Mouse (Mus musculus) megakaryocyte, embryonic 14.5 days (primary cell): Measurements from ENCODE around the gene Bhlhe40. TPM values are rescaled to one million over a fixed set of nuclear protein-coding genes. Genes with fewer than 3 reads are reported as not detected.

Source experiments
- H3K27me3 ChIP-seq: replicated peaks from 2 replicates; pipeline ENCODE3; 2012; ENCODE audit warnings: inconsistent platforms
- H3K36me3 ChIP-seq: replicated peaks from 2 replicates; pipeline ENCODE3; 2012; ENCODE audit warnings: low read length, inconsistent platforms, mixed read lengths
- H3K4me1 ChIP-seq: 2 replicates; pipeline ENCODE4 v1.6.1; 2012; ENCODE audit warnings: inconsistent platforms
- H3K4me3 ChIP-seq: replicated peaks from 2 replicates; pipeline ENCODE3; 2012; ENCODE audit warnings: moderate library complexity, mild to moderate bottlenecking, inconsistent platforms
- H3K9me3 ChIP-seq: 2 replicates; pipeline ENCODE4 v1.6.1; 2012; ENCODE audit warnings: inconsistent platforms
- FLI1 ChIP-seq: IDR thresholded peaks from 2 replicates; pipeline ENCODE4 v1.6.1; 2012; ENCODE audit warnings: low read length, inconsistent platforms, mixed read lengths
- GATA1 ChIP-seq: IDR thresholded peaks from 3 replicates; pipeline ENCODE4 v1.6.1; 2012; ENCODE audit warnings: mixed read lengths, low read length, inconsistent platforms, borderline replicate concordance
- polyA plus RNA-seq: library from polyadenylated mRNA; stranded (reverse); fragments of >175 nt; gene quantifications from 2 replicates; pipeline ENCODE4 v1.2.3, GENCODE M21; 2012; ENCODE audit warnings: low replicate concordance; ENCODE audit not compliant: insufficient read depth

Gene Bhlhe40
- polyA plus RNA-seq, 1 experiment: 24.0 TPM

DNA sequence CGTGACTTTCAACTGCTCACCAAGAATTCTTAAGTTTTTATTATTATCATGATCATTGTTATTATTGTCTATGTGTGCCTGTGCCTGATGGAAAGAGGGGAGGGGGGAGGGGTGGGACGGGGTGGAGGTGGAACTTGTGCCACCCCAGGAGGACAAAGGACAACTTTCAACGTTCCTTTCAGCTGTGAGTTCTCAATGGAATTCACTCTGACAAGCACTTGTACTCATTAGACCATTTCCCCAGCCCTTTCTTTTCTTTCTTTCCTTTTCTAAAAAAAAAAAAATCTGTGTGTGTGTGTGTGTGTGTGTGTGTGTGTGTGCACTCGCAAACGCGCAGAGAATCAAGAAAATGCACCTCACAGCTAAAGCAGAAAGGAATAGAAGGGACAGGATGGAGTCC, 12.4 kb upstream of the Bhlhe40 start:
- Histone ChIP-seq H3K4me3 (no peak overlapping the region), H3K9me3 (no peaks in the 10 kb centered on the region), H3K36me3 (no peaks in the 10 kb centered on the region), H3K4me1 (no peaks in the 10 kb centered on the region; the same call in 1 of the 2 replicates), H3K27me3 (no peaks in the 10 kb centered on the region)
- TF ChIP-seq FLI1 (no peak), GATA1 (no peak)

DNA sequence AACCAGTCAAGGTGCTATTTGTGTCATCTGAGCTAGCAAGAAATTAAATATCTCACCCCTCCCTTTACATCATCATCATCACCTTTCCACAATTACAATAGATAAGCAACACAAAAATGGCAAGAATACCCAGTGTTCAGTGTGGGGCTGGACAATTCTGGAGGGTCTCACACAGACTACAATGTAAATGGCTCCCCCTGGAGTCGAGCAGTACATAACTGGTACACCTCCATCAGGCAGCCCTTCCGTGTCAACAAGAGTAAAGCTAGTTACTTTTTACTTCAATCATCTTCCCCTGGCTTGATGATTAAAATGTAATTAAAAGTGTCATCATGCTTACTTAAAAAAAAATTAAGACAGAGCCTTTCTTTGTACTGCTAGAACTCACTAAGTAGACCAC, 4.6 kb upstream of the Bhlhe40 start:
- Histone ChIP-seq H3K27me3 (no peaks in the 10 kb centered on the region), H3K36me3 (peaks cover 4% of the 10 kb centered on the region), H3K9me3 (no peaks in the 10 kb centered on the region), H3K4me1 (peaks cover 16% of the 10 kb centered on the region), H3K4me3 (no peak overlapping the region)
- TF ChIP-seq GATA1 (no peak), FLI1 (no peak)

GRCm38 (mm10) chr6:108658051-108658415, 2.4 kb upstream of the Bhlhe40 start:
- Histone ChIP-seq H3K27me3 (no peaks in the 10 kb centered on the region), H3K4me1 (peaks cover 38% of the 10 kb centered on the region), H3K4me3 (peak overlapping the region; percentile 93), H3K36me3 (peaks cover 8% of the 10 kb centered on the region), H3K9me3 (no peaks in the 10 kb centered on the region)
- TF ChIP-seq FLI1: no peak
- no peak for TF ChIP-seq GATA1

- Histone ChIP-seq H3K36me3 (peaks cover 13% of the 10 kb centered on the region), H3K27me3 (no peaks in the 10 kb centered on the region)
Measured at GRCm38 (mm10) chr6:108658416-108659201, 1.8 kb upstream of the Bhlhe40 start.

GRCm38 (mm10) chr6:108659221-108659725, 1.2 kb upstream of the Bhlhe40 start:
- H3K4me1 ChIP-seq: peaks cover 50% of the 10 kb centered on the region
- no peaks in the 10 kb centered on the region for H3K27me3 ChIP-seq
- H3K9me3 ChIP-seq: no peaks in the 10 kb centered on the region
- H3K36me3 ChIP-seq: peaks cover 17% of the 10 kb centered on the region
- TF ChIP-seq FLI1: no peak
- no peak for TF ChIP-seq GATA1
- peak overlapping the region; percentile 93 for H3K4me3 ChIP-seq

More at GRCm38 (mm10) chr6:108658416-108659201, 1.8 kb upstream of the Bhlhe40 start:
- no peaks in the 10 kb centered on the region for H3K9me3 ChIP-seq
- peak overlapping the region; percentile 93 for H3K4me3 ChIP-seq
- H3K4me1 ChIP-seq: peaks cover 43% of the 10 kb centered on the region
- TF ChIP-seq GATA1 (no peak), FLI1 (no peak)

DNA sequence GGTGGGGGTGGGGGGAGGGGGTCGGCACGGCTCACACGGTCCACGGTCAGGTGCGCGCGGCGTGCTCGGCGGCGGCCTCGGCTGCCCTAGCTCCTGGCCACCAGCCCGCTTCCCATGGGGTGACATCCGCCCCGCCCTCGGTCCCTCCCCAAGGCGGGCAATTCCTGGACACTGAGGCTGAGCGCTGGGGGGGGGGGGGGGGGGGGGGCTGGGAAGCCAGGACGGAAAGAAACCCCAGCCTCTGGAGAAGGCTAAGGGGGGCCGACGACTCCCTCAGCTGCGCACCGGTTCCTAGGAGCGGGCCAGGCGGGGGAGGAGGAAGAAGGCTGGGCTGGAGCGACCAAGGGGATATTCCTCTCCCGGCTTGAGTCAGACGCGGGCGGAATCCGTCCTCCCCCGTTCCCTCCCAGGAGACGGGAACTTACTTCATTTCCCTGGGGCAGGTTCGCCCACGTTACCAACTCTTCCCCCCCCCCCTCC, 663 bp upstream of the Bhlhe40 start:
- TF ChIP-seq GATA1 (no peak), FLI1 (no peak)
- H3K4me1 ChIP-seq: peaks cover 55% of the 10 kb centered on the region
- H3K4me3 ChIP-seq: peak overlapping the region; percentile 93
- H3K36me3 ChIP-seq: peaks cover 22% of the 10 kb centered on the region
- H3K27me3 ChIP-seq: no peaks in the 10 kb centered on the region
- H3K9me3 ChIP-seq: no peaks in the 10 kb centered on the region

DNA sequence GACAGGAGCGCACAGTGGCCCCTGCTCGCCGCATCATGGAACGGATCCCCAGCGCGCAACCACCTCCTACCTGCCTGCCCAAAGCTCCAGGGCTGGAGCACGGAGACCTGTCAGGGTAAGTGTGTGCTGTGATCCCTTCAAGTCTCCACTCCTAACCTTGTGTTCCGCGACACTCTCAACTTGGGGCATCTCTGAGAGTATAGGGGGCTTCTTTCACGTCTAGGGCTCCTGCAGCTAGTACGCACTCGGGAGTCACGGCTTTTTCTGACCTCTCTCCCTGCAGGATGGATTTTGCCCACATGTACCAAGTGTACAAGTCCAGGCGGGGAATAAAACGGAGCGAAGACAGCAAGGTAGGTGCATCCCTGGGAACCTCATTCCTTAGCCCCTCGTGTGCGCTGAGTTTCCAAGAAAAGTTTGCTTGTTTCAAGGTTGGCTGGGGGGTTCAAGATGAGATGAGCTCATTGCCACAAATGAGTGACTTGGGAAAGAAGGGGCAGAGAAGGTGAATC, 505 bp downstream of the Bhlhe40 start:
- peaks cover 67% of the 10 kb centered on the region for H3K4me1 ChIP-seq
- H3K4me3 ChIP-seq: peak overlapping the region; percentile 93
- TF ChIP-seq FLI1 (no peak), GATA1 (no peak)
- H3K9me3 ChIP-seq: no peaks in the 10 kb centered on the region
- peaks cover 30% of the 10 kb centered on the region for H3K36me3 ChIP-seq
- no peaks in the 10 kb centered on the region for H3K27me3 ChIP-seq

- H3K4me3 ChIP-seq: peak overlapping the region; percentile 93
Measured at GRCm38 (mm10) chr6:108661412-108661811, 983 bp downstream of the Bhlhe40 start.

GRCm38 (mm10) chr6:108661890-108662289, 1.5 kb downstream of the Bhlhe40 start:
- Histone ChIP-seq H3K4me3 (peak overlapping the region; percentile 93), H3K27me3 (no peaks in the 10 kb centered on the region), H3K9me3 (no peaks in the 10 kb centered on the region), H3K36me3 (peaks cover 37% of the 10 kb centered on the region), H3K4me1 (peaks cover 73% of the 10 kb centered on the region)
- TF ChIP-seq GATA1 (no peak), FLI1 (no peak)

More at GRCm38 (mm10) chr6:108661412-108661811, 983 bp downstream of the Bhlhe40 start:
- Histone ChIP-seq H3K27me3 (no peaks in the 10 kb centered on the region), H3K36me3 (peaks cover 34% of the 10 kb centered on the region), H3K4me1 (peaks cover 70% of the 10 kb centered on the region), H3K9me3 (no peaks in the 10 kb centered on the region)
- no peak for TF ChIP-seq GATA1
- no peak for TF ChIP-seq FLI1

DNA sequence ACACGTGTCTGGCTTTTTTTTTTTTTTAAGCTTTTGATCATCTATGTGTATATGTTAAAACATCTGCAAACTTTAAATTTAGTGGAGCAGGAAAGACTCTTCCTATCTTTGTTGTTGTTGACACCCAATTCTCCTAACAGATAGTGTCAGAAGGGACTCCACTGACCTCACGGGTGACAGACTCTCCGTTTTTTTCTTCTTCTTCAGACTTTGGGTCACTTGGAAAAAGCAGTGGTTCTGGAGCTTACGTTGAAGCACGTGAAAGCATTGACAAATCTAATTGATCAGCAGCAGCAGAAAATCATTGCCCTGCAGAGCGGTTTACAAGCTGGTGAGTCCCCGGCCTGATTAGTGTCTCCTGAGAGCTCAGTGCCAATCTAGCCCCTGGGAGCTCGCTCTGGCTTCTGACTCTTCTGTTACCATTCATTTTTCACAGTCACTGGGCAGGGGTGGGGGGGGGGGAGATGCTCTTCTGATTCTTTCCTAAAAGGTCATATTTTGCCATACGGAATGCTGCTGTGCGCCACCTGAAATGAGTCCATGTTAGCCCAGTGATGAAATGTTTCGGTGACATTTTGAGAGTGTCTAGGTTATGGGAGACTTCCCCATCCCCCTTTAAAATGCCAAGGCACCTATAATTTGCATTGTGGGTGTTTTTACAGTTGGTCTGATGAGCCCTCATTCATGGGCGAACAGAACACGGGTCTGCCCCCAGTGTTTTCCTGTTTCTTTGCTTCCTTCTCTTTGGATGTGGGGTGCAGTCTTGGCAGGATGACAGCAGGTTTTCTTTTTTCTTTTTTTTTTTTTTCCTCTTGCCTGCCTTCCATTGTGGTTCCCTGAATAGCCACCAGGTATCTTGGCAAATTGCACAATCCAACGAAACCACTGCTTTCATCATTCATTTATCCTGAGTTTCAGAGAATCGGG, 2.1 kb downstream of the Bhlhe40 start:
- no peaks in the 10 kb centered on the region for H3K27me3 ChIP-seq
- H3K4me1 ChIP-seq: peaks cover 80% of the 10 kb centered on the region
- no peaks in the 10 kb centered on the region for H3K9me3 ChIP-seq
- no peak for TF ChIP-seq GATA1
- TF ChIP-seq FLI1: no peak
- H3K36me3 ChIP-seq: peaks cover 42% of the 10 kb centered on the region
- H3K4me3 ChIP-seq: peak overlapping the region; percentile 93
